Mouse (Mus musculus) hindbrain, postnatal 0 days (tissue): Measurements from ENCODE around the gene Pidd1. TPM values are rescaled to one million over a fixed set of nuclear protein-coding genes. Genes with fewer than 3 reads are reported as not detected.
A peak's percentile ranks its signal among the peaks of the same experiment; 100 is the strongest.

Experiments used
- ATAC-seq: fragments of 200-750 bp; cut with Nextera tagmentation; 2 replicates; pipeline ENCODE4 v1.8.0; 2017; ENCODE audit warnings: mild to moderate bottlenecking, moderate TSS enrichment, moderate library complexity
- DNase-seq: peaks from one replicate; pipeline ENCODE4 v3.0.0-alpha.2; 2015; ENCODE audit warnings: low spot score
- H3K27ac ChIP-seq: fragments of 300-500 bp; sonication (generic); 2 replicates; pipeline ENCODE4 v1.5.1; 2014; ENCODE audit warnings: mild to moderate bottlenecking
- H3K27me3 ChIP-seq: fragments of 300-500 bp; sonication (generic); 2 replicates; pipeline ENCODE4 v1.6.1; 2014; ENCODE audit warnings: low read length, mixed read lengths; ENCODE audit not compliant: insufficient read depth
- H3K36me3 ChIP-seq: fragments of 300-500 bp; sonication (generic); 2 replicates; pipeline ENCODE4 v1.6.1; 2014; ENCODE audit warnings: low read length, mixed read lengths; ENCODE audit not compliant: insufficient read depth
- H3K4me1 ChIP-seq: fragments of 300-500 bp; sonication (generic); 2 replicates; pipeline ENCODE4 v1.6.1; 2014; ENCODE audit warnings: antibody characterized with exemption, low read length, mixed read lengths; ENCODE audit not compliant: insufficient read depth
- H3K4me2 ChIP-seq: fragments of 300-500 bp; sonication (generic); 2 replicates; pipeline ENCODE4 v1.6.1; 2014; ENCODE audit warnings: low read depth, mild to moderate bottlenecking, low read length, moderate library complexity, mixed read lengths
- H3K4me3 ChIP-seq: fragments of 300-500 bp; sonication (generic); 2 replicates; pipeline ENCODE4 v1.5.1; 2014; ENCODE audit warnings: low read length
- H3K9ac ChIP-seq: fragments of 300-500 bp; sonication (generic); replicated peaks from 2 replicates; pipeline ENCODE4 v1.6.1; 2014; ENCODE audit warnings: mild to moderate bottlenecking, low read length, moderate library complexity, mixed read lengths
- H3K9me3 ChIP-seq: fragments of 300-500 bp; sonication (generic); 2 replicates; pipeline ENCODE4 v1.6.1; 2016; ENCODE audit warnings: low read length, mixed read lengths
- CTCF ChIP-seq: IDR thresholded peaks from 2 replicates; pipeline ENCODE4 v1.5.1; 2016; ENCODE audit warnings: antibody characterized with exemption, control low read depth, low read depth
- WGBS: fragments of 180-500 bp; shearing (Covaris S2); extraction: QIAGEN DNeasy Blood & Tissue Kit; methylation state at CpG from one replicate; pipeline ENCODE4 v1.1.7; 2014; 5-methylcytosine and 5-hydroxymethylcytosine counted together
- polyA plus RNA-seq: library from polyadenylated mRNA; unstranded; fragments of >200 nt; fragmentation: Nextera tagmentation; extraction: Ambion mirVana; gene quantifications from 2 replicates; pipeline ENCODE4 v1.2.1, GENCODE M21; 2015
- total RNA-seq: library from RNA; depleted of rRNA; stranded (reverse); fragments of >200 nt; gene quantifications from 2 replicates; pipeline ENCODE4 v1.2.3, GENCODE M21; 2014

The Pidd1 gene
- total and polyA plus RNA-seq, 2 experiments from 2014 or later = 2.5 to 4.6 TPM

GRCm38 (mm10) chr7:141438201-141438968 is 5.4 kb downstream of the Pidd1 start:
- Histone ChIP-seq H3K27ac (peak overlapping the region; percentile 80; the same call in 1 of the 2 replicates), H3K4me2 (peak overlapping the region; percentile 90; the same call in 1 of the 2 replicates), H3K9ac (peak overlapping the region; percentile 70; the same call in 1 of the 2 replicates), H3K4me3 (no peak overlapping the region), H3K4me1 (peaks cover 25% of the 10 kb centered on the region), H3K27me3 (no peaks in the 10 kb centered on the region), H3K36me3 (no peaks in the 10 kb centered on the region), H3K9me3 (no peaks in the 10 kb centered on the region)
- TF ChIP-seq CTCF = no peak
- WGBS = 86% methylated on average over 12 of the region's 12 CpGs
- DNase-seq = no peak
- no peak for ATAC-seq

DNA sequence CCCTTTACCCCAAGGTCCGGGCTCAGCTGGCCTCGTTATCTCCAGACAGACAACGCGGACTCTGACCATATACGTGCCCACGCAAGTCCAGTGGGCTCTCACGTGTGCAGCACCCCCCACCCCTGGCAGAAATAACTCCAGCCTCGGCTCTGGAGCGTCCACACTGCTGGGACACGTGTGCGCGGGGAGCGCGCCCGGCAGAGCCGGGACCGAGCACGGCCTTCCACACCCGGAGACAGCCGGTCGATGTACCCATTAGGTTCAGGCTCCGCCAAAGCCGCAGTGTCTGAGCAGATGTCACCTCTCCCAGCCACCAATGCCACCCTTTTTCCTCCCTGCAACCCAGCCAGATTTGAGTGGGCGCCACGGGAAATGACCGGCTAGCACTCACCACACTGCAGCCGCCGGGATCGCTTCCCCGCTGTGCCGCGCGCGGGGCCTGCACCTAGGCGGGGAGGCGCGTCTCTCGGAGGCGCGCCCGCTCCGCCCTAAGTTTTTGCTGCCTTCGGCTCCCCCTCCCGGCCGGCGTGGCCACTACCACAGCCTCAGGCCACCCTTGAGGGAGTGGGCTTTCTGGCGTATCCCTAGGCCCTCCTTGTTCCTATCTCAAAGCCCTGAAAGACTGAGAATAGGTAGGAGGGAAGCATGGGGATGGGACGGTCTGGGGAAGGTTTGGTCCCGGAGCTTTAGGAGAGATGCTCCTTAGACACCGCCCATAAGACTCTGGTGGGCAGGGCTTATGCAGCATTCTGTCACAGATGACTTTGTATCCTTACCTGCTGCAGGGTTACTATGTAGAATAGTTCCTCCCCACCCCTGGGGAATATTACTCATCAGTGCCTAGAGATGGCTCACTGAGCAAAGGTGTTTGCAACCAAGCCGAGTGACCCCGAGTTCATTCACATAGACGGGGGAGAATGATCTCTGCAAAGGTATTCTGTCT is 6.4 kb downstream of the Pidd1 start, which contains the start of gene Slc25a22:
Gene Slc25a22, minus strand, starts transcription at position 715 of the 943 bp plus-strand sequence.
- Histone ChIP-seq H3K27ac (peak within 1 kb of the TSS; percentile 80), H3K4me2 (peak within 1 kb of the TSS; percentile 90), H3K4me1 (peaks cover 27% of the 10 kb centered on the region), H3K4me3 (peak within 1 kb of the TSS; percentile 51), H3K27me3 (no peaks in the 10 kb centered on the region), H3K9ac (peak within 1 kb of the TSS; percentile 70), H3K9me3 (no peaks in the 10 kb centered on the region), H3K36me3 (no peaks in the 10 kb centered on the region; the same call in 1 of the 2 replicates)
- DNase-seq (peak; percentile 92), ATAC-seq (peak; percentile 84)
- WGBS = 5% methylated on average over 53 of the region's 53 CpGs
- TF ChIP-seq CTCF = peak; percentile 69

DNA sequence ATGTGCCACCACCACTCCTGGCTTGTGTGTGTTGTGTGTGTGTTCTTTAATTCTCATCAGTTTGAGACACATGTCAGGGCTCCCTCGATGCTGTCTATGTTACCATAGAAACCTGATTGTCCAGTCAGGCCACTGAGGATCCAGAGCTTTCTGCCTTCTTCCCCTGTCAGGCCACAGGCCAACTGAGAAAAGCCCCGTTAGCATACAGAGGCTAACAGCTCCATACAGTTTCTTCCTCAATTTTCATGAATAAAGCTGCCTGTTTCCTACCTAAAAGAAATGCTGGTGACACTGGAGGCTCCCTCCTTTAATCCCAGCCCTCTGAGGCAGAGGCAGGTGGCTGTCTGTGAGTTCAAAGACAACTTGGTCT is 7.3 kb downstream of the Pidd1 start:
- H3K27ac ChIP-seq = peak overlapping the region; percentile 80
- no peak for ATAC-seq
- peak overlapping the region; percentile 70; the same call in 1 of the 2 replicates for H3K9ac ChIP-seq
- H3K4me3 ChIP-seq = peak overlapping the region; percentile 51
- H3K27me3 ChIP-seq = no peaks in the 10 kb centered on the region
- peak overlapping the region; percentile 90 for H3K4me2 ChIP-seq
- peaks cover 27% of the 10 kb centered on the region for H3K4me1 ChIP-seq
- DNase-seq = no peak
- WGBS = 26% methylated on average over 2 of the region's 2 CpGs
- TF ChIP-seq CTCF = no peak
- H3K36me3 ChIP-seq = peaks cover 8% of the 10 kb centered on the region; the same call in 1 of the 2 replicates
- no peaks in the 10 kb centered on the region for H3K9me3 ChIP-seq

DNA sequence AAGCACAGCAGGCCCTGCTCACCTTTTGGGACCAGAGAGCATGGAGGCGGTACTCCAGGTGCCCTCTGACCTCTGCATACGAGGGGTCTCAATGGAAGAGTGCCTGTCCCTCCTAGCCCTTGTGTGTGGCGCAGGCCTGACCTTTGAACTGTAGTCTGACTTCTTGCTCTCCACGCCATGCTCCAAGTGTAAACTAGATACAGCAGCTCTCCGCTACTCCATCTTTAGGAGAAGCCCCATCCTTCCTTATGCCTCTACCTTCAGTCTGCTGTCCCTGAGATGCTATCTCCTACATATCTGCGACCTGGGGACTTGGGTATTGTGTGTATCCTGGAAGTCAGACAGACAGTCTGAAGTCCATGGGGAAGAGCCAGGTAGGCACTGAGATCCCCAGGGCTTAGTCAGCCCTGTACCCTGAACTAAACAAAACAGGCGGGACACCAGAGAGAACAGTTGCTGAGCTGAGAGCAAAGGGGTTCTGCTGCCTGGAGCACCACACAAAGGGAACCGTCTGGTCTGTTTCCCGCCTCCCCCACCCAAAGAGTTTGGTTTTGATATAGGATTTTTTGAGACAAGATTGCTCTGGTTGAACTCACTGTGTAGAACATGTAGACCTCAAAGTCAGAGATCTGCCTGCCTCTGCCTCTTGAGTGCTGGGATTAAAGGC is 7.8 kb downstream of the Pidd1 start:
- H3K4me2 ChIP-seq = peak overlapping the region; percentile 90
- peak overlapping the region; percentile 56; the same call in 1 of the 2 replicates for H3K9ac ChIP-seq
- ATAC-seq (no peak), DNase-seq (no peak)
- H3K4me1 ChIP-seq = peaks cover 27% of the 10 kb centered on the region
- no peaks in the 10 kb centered on the region for H3K27me3 ChIP-seq
- no peaks in the 10 kb centered on the region for H3K9me3 ChIP-seq
- H3K27ac ChIP-seq = peak overlapping the region; percentile 79; the same call in 1 of the 2 replicates
- no peak for TF ChIP-seq CTCF
- H3K4me3 ChIP-seq = no peak overlapping the region
- peaks cover 12% of the 10 kb centered on the region; the same call in 1 of the 2 replicates for H3K36me3 ChIP-seq
- WGBS = 72% methylated on average over 9 of the region's 9 CpGs

- peak overlapping the region; percentile 48 for H3K4me3 ChIP-seq
- TF ChIP-seq CTCF = no peak
- H3K4me1 ChIP-seq = peaks cover 27% of the 10 kb centered on the region
- DNase-seq (peak; percentile 64), ATAC-seq (peak; percentile 10; the same call in 1 of the 2 replicates)
- peak overlapping the region; percentile 79 for H3K27ac ChIP-seq
- peaks cover 16% of the 10 kb centered on the region; the same call in 1 of the 2 replicates for H3K36me3 ChIP-seq
- H3K4me2 ChIP-seq = peak overlapping the region; percentile 90
- 3% methylated on average over 17 of the region's 17 CpGs for WGBS
- no peaks in the 10 kb centered on the region for H3K9me3 ChIP-seq
- peak overlapping the region; percentile 56 for H3K9ac ChIP-seq
- H3K27me3 ChIP-seq = no peaks in the 10 kb centered on the region
These were observed 8.5 kb downstream of the Pidd1 start for GRCm38 (mm10) chr7:141435129-141435855.
